Mouse (Mus musculus) spleen, adult 2 months (tissue): ENCODE data around the gene 2010300C02Rik.
A peak's percentile ranks its signal among the peaks of the same experiment; 100 is the strongest.

Experiments used
- CTCF ChIP-seq: fragments of 200-500 bp; IDR thresholded peaks from 2 replicates; pipeline ENCODE4 v1.5.1; 2011; ENCODE audit warnings: mild to moderate bottlenecking, inconsistent platforms; ENCODE audit not compliant: insufficient read depth, insufficient read length, insufficient replicate concordance; ENCODE audit errors: extremely low read depth
- POLR2A ChIP-seq: fragments of 200-500 bp; IDR thresholded peaks from 2 replicates; pipeline ENCODE4 v1.6.1; 2011; ENCODE audit warnings: low read depth, low read length, inconsistent platforms

- TF ChIP-seq CTCF (peak; percentile 83; the same call in 1 of the 2 replicates), POLR2A (no peak)
Observed at GRCm38 (mm10) chr1:37634658-37635057, 85.2 kb downstream of the 2010300C02Rik start.
